Mouse (Mus musculus) stomach, embryonic 14.5 days (tissue): ENCODE measurements around the gene Fbxw18. TPM values are rescaled to one million over a fixed set of nuclear protein-coding genes. Genes with fewer than 3 reads are reported as not detected.
"Not testable (repeated sequence)": the region's sequence is repeated elsewhere in the genome, so short reads cannot be mapped to it uniquely, and the experiment has no call there.

Experiments used
- ATAC-seq: fragments of 200-750 bp; cut with Nextera tagmentation; 2 replicates; pipeline ENCODE4 v1.8.0; 2017; ENCODE audit warnings: low read depth, moderate TSS enrichment; ENCODE audit not compliant: insufficient number of reproducible peaks, insufficient read depth, low FRiP score
- H3K27ac ChIP-seq: fragments of 300-500 bp; sonication (generic); 2 replicates; pipeline ENCODE4 v1.5.1; 2014; ENCODE audit warnings: mild to moderate bottlenecking, low read length, moderate library complexity, mixed read lengths
- H3K27me3 ChIP-seq: fragments of 300-500 bp; sonication (generic); 2 replicates; pipeline ENCODE4 v1.6.1; 2014; ENCODE audit warnings: low read length, control low read depth, mixed read lengths; ENCODE audit not compliant: control insufficient read depth, insufficient read depth
- H3K36me3 ChIP-seq: fragments of 300-500 bp; sonication (generic); 2 replicates; pipeline ENCODE4 v1.6.1; 2014; ENCODE audit warnings: mild to moderate bottlenecking, control low read depth, low read length, moderate library complexity, mixed read lengths; ENCODE audit not compliant: control insufficient read depth, insufficient read depth
- H3K4me1 ChIP-seq: fragments of 300-500 bp; sonication (generic); 2 replicates; pipeline ENCODE4 v1.6.1; 2014; ENCODE audit warnings: low read length, control low read depth, mixed read lengths; ENCODE audit not compliant: control insufficient read depth, insufficient read depth
- H3K4me2 ChIP-seq: fragments of 300-500 bp; sonication (generic); replicated peaks from 2 replicates; pipeline ENCODE4 v1.6.1; 2014; ENCODE audit warnings: low read depth, low read length, control low read depth
- H3K4me3 ChIP-seq: fragments of 300-500 bp; sonication (generic); 2 replicates; pipeline ENCODE4 v1.5.1; 2014; ENCODE audit warnings: low read depth, low read length, control low read depth
- H3K9ac ChIP-seq: fragments of 300-500 bp; sonication (generic); replicated peaks from 2 replicates; pipeline ENCODE4 v1.6.1; 2014; ENCODE audit warnings: low read depth, mild to moderate bottlenecking, control low read depth, low read length, moderate library complexity, mixed read lengths
- H3K9me3 ChIP-seq: fragments of 300-500 bp; sonication (generic); 2 replicates; pipeline ENCODE4 v1.6.1; 2016; ENCODE audit warnings: low read depth, low read length, control low read depth; ENCODE audit not compliant: control insufficient read depth
- WGBS: fragments of 180-500 bp; shearing (Covaris S2); extraction: QIAGEN DNeasy Blood & Tissue Kit; methylation state at CpG from one replicate; pipeline ENCODE4 v1.1.7; 2014; 5-methylcytosine and 5-hydroxymethylcytosine counted together
- polyA plus RNA-seq: library from polyadenylated mRNA; unstranded; fragments of >200 nt; fragmentation: Nextera tagmentation; extraction: Ambion mirVana; gene quantifications from 2 replicates; pipeline ENCODE4 v1.2.1, GENCODE M21; 2014

The Fbxw18 gene
- 0.17 TPM in 1 of 2 replicates, not detected in the other for polyA plus RNA-seq

GRCm38 (mm10) chr9:109702600-109702999 is at the start of gene Fbxw18:
TSS of gene Fbxw18 (minus strand) at chr9:109702700.
- not testable (repeated sequence) for ATAC-seq, H3K4me2 ChIP-seq, H3K27me3 ChIP-seq, H3K36me3 ChIP-seq, H3K9ac ChIP-seq, H3K27ac ChIP-seq, H3K4me3 ChIP-seq, H3K4me1 ChIP-seq, H3K9me3 ChIP-seq
- 79% methylated on average over 4 of the region's 4 CpGs for WGBS

GRCm38 (mm10) chr9:109745989-109746388 is 43.5 kb upstream of the Fbxw18 start, which contains the start of gene Fbxw26:
TSS of gene Fbxw26 (minus strand) at chr9:109746089.
- not testable (repeated sequence) for H3K4me1 ChIP-seq, H3K27ac ChIP-seq, H3K9ac ChIP-seq, H3K27me3 ChIP-seq, ATAC-seq, H3K4me2 ChIP-seq, H3K4me3 ChIP-seq, H3K36me3 ChIP-seq, H3K9me3 ChIP-seq
- 87% methylated on average over 3 of the region's 3 CpGs for WGBS

GRCm38 (mm10) chr9:109685299-109685698 is 17.2 kb downstream of the Fbxw18 start:
- no peaks in the 10 kb centered on the region for H3K36me3 ChIP-seq
- no peak for ATAC-seq
- 10% methylated on average over 1 of the region's 1 CpGs for WGBS

GRCm38 (mm10) chr9:109664552-109664951 is 37.9 kb downstream of the Fbxw18 start, which contains the start of gene Fbxw25:
TSS of gene Fbxw25 (minus strand) at chr9:109664652.
- not testable (repeated sequence) for H3K4me3 ChIP-seq, ATAC-seq, H3K27me3 ChIP-seq, H3K9me3 ChIP-seq, H3K9ac ChIP-seq, H3K27ac ChIP-seq, H3K4me2 ChIP-seq, H3K4me1 ChIP-seq, H3K36me3 ChIP-seq
- 65% methylated on average over 2 of the region's 2 CpGs for WGBS

More at GRCm38 (mm10) chr9:109685299-109685698, 17.2 kb downstream of the Fbxw18 start:
- Histone ChIP-seq H3K4me2 (no peak overlapping the region), H3K9me3 (no peaks in the 10 kb centered on the region), H3K27ac (no peak overlapping the region), H3K4me1 (no peaks in the 10 kb centered on the region), H3K27me3 (no peaks in the 10 kb centered on the region), H3K4me3 (no peak overlapping the region), H3K9ac (no peak overlapping the region)

Other genes with a start within 250 kb of the Fbxw18 start
- not detected in 2 replicates for gene Fbxw19, start 206.8 kb downstream of the Fbxw18 start, polyA plus RNA-seq
- not detected in 2 replicates for gene Fbxw15, start 134.4 kb downstream of the Fbxw18 start, polyA plus RNA-seq
- not detected in 2 replicates for gene Fbxw24, start 76.6 kb downstream of the Fbxw18 start, polyA plus RNA-seq
- not detected in 2 replicates for gene Fbxw25, start 38.0 kb downstream of the Fbxw18 start, polyA plus RNA-seq
- 0.13 TPM in 1 of 2 replicates, not detected in the other for gene Fbxw26, start 43.4 kb upstream of the Fbxw18 start, polyA plus RNA-seq
- not detected in 2 replicates for gene Fbxw27, start 88.0 kb upstream of the Fbxw18 start, polyA plus RNA-seq
- not detected in 2 replicates for gene Spink8, start 109.6 kb upstream of the Fbxw18 start, polyA plus RNA-seq
- 59.9 and 74.0 TPM in 2 replicates for gene Nme6, start 130.0 kb upstream of the Fbxw18 start, polyA plus RNA-seq
- 7.5 and 7.8 TPM in 2 replicates for gene Camp, start 146.9 kb upstream of the Fbxw18 start, polyA plus RNA-seq
- gene Cdc25a, start 172.9 kb upstream of the Fbxw18 start, polyA plus RNA-seq: 25.2 and 29.8 TPM in 2 replicates
- 62.0 and 65.2 TPM in 2 replicates for gene Map4, start 228.8 kb upstream of the Fbxw18 start, polyA plus RNA-seq